Mouse (Mus musculus): ENCODE results near the gene Stac2. TPM values are rescaled to one million over a fixed set of nuclear protein-coding genes. Genes with fewer than 3 reads are reported as not detected.

Gene Stac2
- 0.28 and 0.56 TPM in 2 replicates for polyA plus RNA-seq (2016; fragmentation: Nextera tagmentation; extraction: Ambion mirVana)

DNA sequence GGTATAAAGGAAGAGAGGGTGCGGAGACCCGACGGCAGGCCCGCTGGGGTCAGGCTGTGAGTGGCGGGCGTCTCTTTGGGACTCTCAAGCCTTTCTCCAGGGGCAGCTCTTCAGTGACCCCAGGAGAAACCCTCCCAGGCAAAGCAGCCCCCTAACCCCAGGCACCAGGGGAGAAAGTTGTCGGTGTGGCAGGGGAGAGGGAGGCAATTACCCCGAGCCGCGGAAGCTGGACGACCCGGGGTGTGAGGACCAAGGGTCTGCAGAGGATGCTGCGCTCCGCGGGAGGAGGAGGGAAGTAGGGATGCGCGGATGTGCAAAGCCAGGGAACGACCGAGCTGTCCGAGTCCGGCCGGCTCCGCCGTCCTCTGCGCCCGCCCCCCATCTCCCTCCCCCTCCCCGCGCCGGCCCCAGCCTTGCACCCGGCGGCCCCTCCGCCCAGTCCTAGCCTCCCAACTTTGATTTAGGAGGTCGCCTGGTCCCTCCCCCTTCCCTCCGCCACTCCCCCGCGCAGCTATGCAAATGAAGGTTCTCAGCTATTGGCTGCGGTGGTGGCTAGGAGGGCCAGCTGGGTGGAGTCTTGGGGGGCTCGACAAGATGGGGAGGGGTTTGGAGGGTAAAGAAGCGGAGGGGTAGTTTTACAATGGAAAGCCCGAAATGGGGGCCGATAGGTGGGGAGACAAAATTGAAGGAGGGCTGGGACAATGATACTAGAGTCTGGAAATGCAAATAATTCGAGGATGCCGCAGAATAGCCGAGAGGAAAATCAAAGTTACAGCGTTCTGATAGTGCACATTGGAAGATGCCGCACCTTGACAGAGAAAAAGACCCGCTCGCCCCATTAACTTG lies at the start of gene Stac2:
Stac2 (minus strand) TSS at position 474 of the 846 bp plus-strand sequence.
- Histone ChIP-seq H3K9me3 (replicated peaks) (no peaks in the 10 kb centered on the region), H3K27ac (peak within 1 kb of the TSS; percentile 67), H3K27me3 (ENCODE audit: low read depth, poor library complexity, severe bottlenecking) (peaks cover 83% of the 10 kb centered on the region), H3K4me1 (peaks cover 28% of the 10 kb centered on the region), H3K36me3 (no peaks in the 10 kb centered on the region), H3K4me3 (peak within 1 kb of the TSS; percentile 48)
- WGBS: 3% methylated on average over 48 of the region's 48 CpGs
- peak; percentile 89 for DNase-seq (ENCODE audit: low spot score)

- no peak overlapping the region for H3K4me3 ChIP-seq
- no peaks in the 10 kb centered on the region for H3K9me3 ChIP-seq (replicated peaks)
- 91% methylated on average over 3 of the region's 3 CpGs for WGBS
- H3K36me3 ChIP-seq: peaks cover 92% of the 10 kb centered on the region
- no peak overlapping the region for H3K27ac ChIP-seq
- H3K4me1 ChIP-seq: no peaks in the 10 kb centered on the region
- no peaks in the 10 kb centered on the region for H3K27me3 ChIP-seq (ENCODE audit: low read depth, poor library complexity, severe bottlenecking)
- DNase-seq (ENCODE audit: low spot score): no peak
Observed at GRCm38 (mm10) chr11:98101332-98101731, 48.1 kb upstream of the Stac2 start.

DNA sequence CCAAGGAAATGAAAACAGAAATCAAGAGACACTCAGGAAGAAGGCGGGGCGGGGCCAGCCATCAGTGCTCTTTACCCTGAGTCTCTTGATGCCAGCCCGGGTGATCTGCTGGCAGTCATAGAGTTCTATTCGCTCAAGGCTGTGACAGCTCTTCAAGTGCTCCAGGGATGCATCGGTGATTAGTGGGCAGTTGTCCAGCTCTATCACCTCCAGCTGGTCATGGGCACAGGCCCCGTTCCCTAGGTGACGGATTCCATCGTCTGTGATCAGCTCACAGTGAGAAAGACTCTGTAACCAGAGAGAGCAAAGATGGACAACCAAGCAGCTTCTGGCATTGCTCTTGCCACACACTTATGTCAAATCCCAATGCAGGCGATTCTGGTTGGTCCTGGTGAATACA lies 37.3 kb upstream of the Stac2 start:
- H3K4me3 ChIP-seq: no peak overlapping the region
- no peaks in the 10 kb centered on the region for H3K27me3 ChIP-seq (ENCODE audit: low read depth, poor library complexity, severe bottlenecking)
- H3K4me1 ChIP-seq: peaks cover 6% of the 10 kb centered on the region
- peaks cover 76% of the 10 kb centered on the region for H3K36me3 ChIP-seq
- H3K9me3 ChIP-seq (replicated peaks): no peaks in the 10 kb centered on the region
- DNase-seq (ENCODE audit: low spot score): no peak
- H3K27ac ChIP-seq: no peak overlapping the region
- WGBS: 94% methylated on average over 9 of the region's 9 CpGs

DNA sequence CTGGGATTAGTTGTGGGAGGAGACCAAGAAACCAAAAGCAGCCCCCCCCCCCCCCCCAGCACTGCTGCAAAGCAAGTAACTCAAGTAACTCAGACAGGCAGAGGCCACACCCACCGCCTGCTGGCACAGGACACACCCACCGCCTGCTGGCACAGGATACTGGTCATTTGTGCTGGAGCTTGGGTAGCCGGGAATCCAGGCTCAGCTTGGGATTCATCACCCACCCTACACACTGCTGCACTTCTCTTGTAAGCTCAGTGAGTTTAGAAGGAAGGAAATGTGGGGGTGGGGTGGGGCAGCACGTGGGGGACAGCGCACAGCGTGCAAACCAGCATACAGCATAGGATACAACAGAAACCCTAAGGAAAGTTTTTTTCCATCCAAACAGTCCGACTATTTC lies 35.0 kb upstream of the Stac2 start:
- H3K27ac ChIP-seq: no peak overlapping the region
- H3K9me3 ChIP-seq (replicated peaks): no peaks in the 10 kb centered on the region
- DNase-seq (ENCODE audit: low spot score): no peak
- peaks cover 6% of the 10 kb centered on the region for H3K4me1 ChIP-seq
- no peak overlapping the region for H3K4me3 ChIP-seq
- peaks cover 60% of the 10 kb centered on the region for H3K36me3 ChIP-seq
- 55% methylated on average over 7 of the region's 7 CpGs for WGBS
- no peaks in the 10 kb centered on the region for H3K27me3 ChIP-seq (ENCODE audit: low read depth, poor library complexity, severe bottlenecking)

DNA sequence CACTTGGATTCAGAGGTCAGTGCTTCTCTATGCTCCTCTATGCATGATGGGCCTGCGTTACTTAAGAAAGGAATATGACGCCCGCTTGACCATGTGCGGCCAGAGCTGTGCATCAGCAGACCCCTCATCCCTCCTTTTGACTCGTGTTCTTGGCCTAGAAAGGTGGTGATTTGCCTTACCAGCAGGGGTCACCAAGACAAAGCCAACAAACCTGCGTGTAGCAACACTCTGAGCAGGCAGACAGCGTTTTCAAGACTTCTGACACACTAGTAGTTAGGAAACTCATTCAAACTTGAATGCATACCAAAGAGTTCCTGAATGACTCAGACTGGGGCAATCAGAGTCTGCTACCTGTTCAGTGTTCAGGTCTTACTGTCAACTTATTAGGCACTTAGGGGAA lies 33.3 kb upstream of the Stac2 start:
- Histone ChIP-seq H3K27me3 (ENCODE audit: low read depth, poor library complexity, severe bottlenecking) (no peaks in the 10 kb centered on the region), H3K27ac (no peak overlapping the region), H3K4me1 (peaks cover 9% of the 10 kb centered on the region), H3K36me3 (peaks cover 52% of the 10 kb centered on the region), H3K4me3 (no peak overlapping the region), H3K9me3 (replicated peaks) (no peaks in the 10 kb centered on the region)
- WGBS: 78% methylated on average over 7 of the region's 7 CpGs
- no peak for DNase-seq (ENCODE audit: low spot score)

DNA sequence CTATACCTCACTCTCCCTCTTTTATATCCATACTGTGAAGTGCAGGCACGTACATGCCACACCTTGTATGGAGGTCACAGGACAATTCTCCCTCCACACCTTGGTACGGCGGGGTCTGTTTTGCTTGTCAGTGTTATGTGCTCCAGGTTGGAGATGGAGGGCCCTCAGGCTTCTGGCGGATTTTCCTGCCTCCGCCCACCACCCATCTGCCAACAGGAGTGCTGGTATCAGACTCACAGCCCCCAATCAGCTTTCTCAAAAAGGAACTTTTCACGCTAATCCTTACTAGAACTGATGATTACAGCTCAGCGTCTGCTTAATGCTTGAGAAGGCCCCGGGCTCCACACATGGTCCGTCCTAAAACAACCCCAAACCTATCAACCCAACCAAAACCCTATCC lies 32.9 kb upstream of the Stac2 start:
- H3K27me3 ChIP-seq (ENCODE audit: low read depth, poor library complexity, severe bottlenecking): no peaks in the 10 kb centered on the region
- DNase-seq (ENCODE audit: low spot score): no peak
- H3K9me3 ChIP-seq (replicated peaks): no peaks in the 10 kb centered on the region
- peaks cover 50% of the 10 kb centered on the region for H3K36me3 ChIP-seq
- no peak overlapping the region for H3K4me3 ChIP-seq
- H3K27ac ChIP-seq: no peak overlapping the region
- peaks cover 9% of the 10 kb centered on the region for H3K4me1 ChIP-seq
- WGBS: 89% methylated on average over 9 of the region's 9 CpGs

DNA sequence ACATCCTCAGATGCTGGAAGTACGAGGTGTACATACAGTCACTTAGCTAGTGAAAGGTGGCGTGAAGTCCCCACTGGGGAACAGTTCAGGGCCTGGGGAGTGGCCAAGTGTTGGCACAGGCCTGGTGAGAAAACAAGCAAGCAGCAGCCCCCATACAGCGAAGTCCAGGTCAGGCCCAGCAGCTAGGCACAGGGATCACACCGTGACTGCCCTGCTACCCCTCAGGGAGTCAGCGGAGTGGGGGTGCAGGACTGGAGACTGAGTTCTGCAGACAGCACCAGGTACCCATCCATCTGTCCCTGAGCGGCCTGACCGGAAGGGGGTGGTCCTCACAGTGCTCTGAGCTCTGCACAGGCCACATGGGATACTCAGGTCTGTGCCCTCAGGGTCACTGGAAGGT lies 29.5 kb upstream of the Stac2 start:
- H3K27ac ChIP-seq: no peak overlapping the region
- no peak for DNase-seq (ENCODE audit: low spot score)
- no peaks in the 10 kb centered on the region for H3K27me3 ChIP-seq (ENCODE audit: low read depth, poor library complexity, severe bottlenecking)
- 87% methylated on average over 7 of the region's 7 CpGs for WGBS
- peaks cover 3% of the 10 kb centered on the region; the same call in 1 of the 2 replicates for H3K4me1 ChIP-seq
- no peaks in the 10 kb centered on the region for H3K9me3 ChIP-seq (replicated peaks)
- H3K36me3 ChIP-seq: peaks cover 20% of the 10 kb centered on the region; the same call in 1 of the 2 replicates
- no peak overlapping the region for H3K4me3 ChIP-seq

DNA sequence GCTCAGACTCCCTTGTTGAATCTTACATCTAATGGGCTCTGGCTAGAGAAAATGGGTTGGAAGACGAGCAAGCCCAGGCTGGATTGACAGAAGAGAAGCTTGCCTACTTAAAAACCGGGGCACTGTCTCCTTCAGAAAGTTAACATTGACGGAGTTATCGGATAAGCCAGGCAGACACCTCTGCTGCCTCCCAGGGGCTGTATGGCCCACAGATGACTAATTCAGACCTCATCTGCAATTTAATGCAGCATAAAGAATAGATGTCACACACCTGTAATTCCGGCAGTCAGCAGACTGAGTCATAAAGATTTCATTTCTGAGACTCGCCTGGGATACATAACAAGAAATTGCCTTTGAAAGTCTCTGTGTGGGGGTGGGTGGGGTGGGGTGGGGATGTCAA lies 27.2 kb upstream of the Stac2 start:
- Histone ChIP-seq H3K27ac (no peak overlapping the region), H3K36me3 (peaks cover 11% of the 10 kb centered on the region; the same call in 1 of the 2 replicates), H3K4me1 (peaks cover 3% of the 10 kb centered on the region; the same call in 1 of the 2 replicates), H3K9me3 (replicated peaks) (no peaks in the 10 kb centered on the region), H3K27me3 (ENCODE audit: low read depth, poor library complexity, severe bottlenecking) (no peaks in the 10 kb centered on the region), H3K4me3 (no peak overlapping the region)
- DNase-seq (ENCODE audit: low spot score): no peak
- WGBS: 91% methylated on average over 6 of the region's 6 CpGs

- Histone ChIP-seq H3K27ac (no peak overlapping the region), H3K4me3 (no peak overlapping the region), H3K9me3 (replicated peaks) (no peaks in the 10 kb centered on the region), H3K36me3 (peaks cover 8% of the 10 kb centered on the region; the same call in 1 of the 2 replicates), H3K4me1 (peaks cover 3% of the 10 kb centered on the region; the same call in 1 of the 2 replicates), H3K27me3 (ENCODE audit: low read depth, poor library complexity, severe bottlenecking) (no peaks in the 10 kb centered on the region)
- DNase-seq (ENCODE audit: low spot score): no peak
- WGBS: 82% methylated on average over 8 of the region's 8 CpGs
Observed at GRCm38 (mm10) chr11:98077086-98077485, 23.8 kb upstream of the Stac2 start.

- Histone ChIP-seq H3K36me3 (no peaks in the 10 kb centered on the region), H3K4me1 (peaks cover 3% of the 10 kb centered on the region; the same call in 1 of the 2 replicates), H3K9me3 (replicated peaks) (no peaks in the 10 kb centered on the region), H3K27me3 (ENCODE audit: low read depth, poor library complexity, severe bottlenecking) (no peaks in the 10 kb centered on the region), H3K27ac (no peak overlapping the region), H3K4me3 (no peak overlapping the region)
- peak; percentile 93 for DNase-seq (ENCODE audit: low spot score)
- 25% methylated on average over 13 of the region's 13 CpGs for WGBS
Observed at GRCm38 (mm10) chr11:98075195-98075808, 22.0 kb upstream of the Stac2 start.

GRCm38 (mm10) chr11:98073442-98073841 lies 20.2 kb upstream of the Stac2 start:
- H3K9me3 ChIP-seq (replicated peaks): no peaks in the 10 kb centered on the region
- no peak overlapping the region for H3K27ac ChIP-seq
- peaks cover 3% of the 10 kb centered on the region; the same call in 1 of the 2 replicates for H3K4me1 ChIP-seq
- no peak for DNase-seq (ENCODE audit: low spot score)
- no peak overlapping the region for H3K4me3 ChIP-seq
- no peaks in the 10 kb centered on the region for H3K36me3 ChIP-seq
- 90% methylated on average over 4 of the region's 4 CpGs for WGBS
- no peaks in the 10 kb centered on the region for H3K27me3 ChIP-seq (ENCODE audit: low read depth, poor library complexity, severe bottlenecking)

- 0 out of 2 replicates have a peak, but pooled peaks cover 5% of the 10 kb centered on the region for H3K9me3 ChIP-seq (replicated peaks)
- H3K4me1 ChIP-seq: no peaks in the 10 kb centered on the region
- H3K27me3 ChIP-seq (ENCODE audit: low read depth, poor library complexity, severe bottlenecking): no peaks in the 10 kb centered on the region
- no peak overlapping the region for H3K4me3 ChIP-seq
- no peak for DNase-seq (ENCODE audit: low spot score)
- H3K27ac ChIP-seq: no peak overlapping the region
- no peaks in the 10 kb centered on the region for H3K36me3 ChIP-seq
- WGBS: 95% methylated on average over 21 of the region's 21 CpGs
Observed at GRCm38 (mm10) chr11:98067255-98067654, 14.0 kb upstream of the Stac2 start.

DNA sequence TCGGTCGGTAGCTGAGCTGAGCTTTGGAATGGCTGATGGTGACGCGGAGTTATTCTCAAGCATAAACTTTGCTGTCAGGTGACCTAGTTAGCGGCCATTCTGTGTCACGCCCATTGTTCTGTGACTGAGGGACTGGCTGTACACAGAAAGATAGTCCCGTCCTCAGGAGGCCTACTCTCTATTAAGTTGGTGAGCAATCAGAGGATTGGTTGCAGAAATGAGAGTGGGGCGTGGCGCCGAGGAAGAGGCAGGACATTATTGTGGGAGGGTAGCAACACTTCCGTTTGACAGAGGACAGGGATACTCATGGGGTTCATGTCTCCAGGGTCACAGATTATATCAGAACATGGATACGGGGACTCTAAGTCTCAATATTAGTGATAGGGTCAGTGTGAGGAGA lies 12.9 kb upstream of the Stac2 start:
- Histone ChIP-seq H3K27me3 (ENCODE audit: low read depth, poor library complexity, severe bottlenecking) (no peaks in the 10 kb centered on the region), H3K9me3 (replicated peaks) (0 out of 2 replicates have a peak, but pooled peaks cover 5% of the 10 kb centered on the region), H3K4me3 (no peak overlapping the region), H3K4me1 (no peaks in the 10 kb centered on the region), H3K27ac (no peak overlapping the region), H3K36me3 (no peaks in the 10 kb centered on the region)
- WGBS: 95% methylated on average over 12 of the region's 12 CpGs
- no peak for DNase-seq (ENCODE audit: low spot score)

All from limb, embryonic 10.5 days (tissue).